Mouse (Mus musculus): ENCODE data around the gene Hist1h4k.
"Not testable (repeated sequence)": the region's sequence is repeated elsewhere in the genome, so short reads cannot be mapped to it uniquely, and the experiment has no call there.

Gene Hist1h4k

GRCm38 (mm10) chr13:21718381-21719080 is 31.8 kb downstream of the Hist1h4k start:
- no peak for DNase-seq

- peak; percentile 91 for DNase-seq
Measured at GRCm38 (mm10) chr13:21717397-21718357, 32.6 kb downstream of the Hist1h4k start, which contains the start of gene Hist1h3h. Hist1h3h (plus strand) TSS chr13:21717659.

GRCm38 (mm10) chr13:21716540-21717391 is 33.5 kb downstream of the Hist1h4k start:
- not testable (repeated sequence) for DNase-seq

- peak; percentile 91 for DNase-seq
Measured at GRCm38 (mm10) chr13:21715864-21716539, 34.3 kb downstream of the Hist1h4k start, which contains the start of the genes Hist1h2bl and Hist1h2ai. Hist1h2bl (minus strand) TSS chr13:21716143. Hist1h2ai (plus strand) TSS chr13:21716422.

GRCm38 (mm10) chr13:21715131-21715863 is 35.0 kb downstream of the Hist1h4k start:
- DNase-seq, result peak; percentile 22

GRCm38 (mm10) chr13:21714725-21715124 is 35.6 kb downstream of the Hist1h4k start:
- DNase-seq, result peak; percentile 75

GRCm38 (mm10) chr13:21711698-21712097 is 38.6 kb downstream of the Hist1h4k start:
- DNase-seq, result no peak

- DNase-seq, result peak; percentile 77
Measured at GRCm38 (mm10) chr13:21710821-21711525, 39.3 kb downstream of the Hist1h4k start.

- peak; percentile 90 for DNase-seq
Measured at GRCm38 (mm10) chr13:21710031-21710711, 40.1 kb downstream of the Hist1h4k start.

- DNase-seq, result no peak
Measured at GRCm38 (mm10) chr13:21706669-21707068, 43.6 kb downstream of the Hist1h4k start.

Measured in right cerebral cortex, adult 18-20 months (tissue).